Mouse (Mus musculus) liver, postnatal 0 days (tissue): Measurements from ENCODE around the gene Ldb3.

Experiments
- CTCF ChIP-seq: sonication (generic); IDR thresholded peaks from 2 replicates; pipeline ENCODE4 v1.5.1; 2016; ENCODE audit warnings: antibody characterized with exemption, low read depth
- EP300 ChIP-seq: IDR thresholded peaks from 2 replicates; pipeline ENCODE4 v1.6.1; 2016; ENCODE audit warnings: antibody characterized with exemption, low read depth, mild to moderate bottlenecking

DNA sequence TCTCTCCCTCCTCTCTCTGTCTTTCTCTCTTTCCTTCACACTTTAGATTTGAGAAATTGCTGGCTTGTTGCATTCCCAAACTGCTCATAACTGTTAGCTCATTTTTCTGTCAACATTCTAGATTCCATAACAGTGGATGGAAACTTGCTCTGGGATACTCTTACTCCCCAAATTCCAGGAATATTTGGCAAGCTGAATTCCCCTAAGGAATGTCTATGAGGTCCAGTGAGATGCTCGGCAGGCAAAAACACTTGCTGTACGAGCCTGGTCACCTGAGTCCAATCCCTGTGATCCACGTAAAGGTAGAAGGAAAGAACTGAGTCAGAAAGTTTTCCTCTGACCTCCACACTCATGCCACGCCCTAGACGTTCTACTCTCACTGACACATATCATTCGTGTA lies 55.9 kb downstream of the Ldb3 start:
- TF ChIP-seq CTCF, result no peak
- TF ChIP-seq EP300, result no peak
